Mouse (Mus musculus): ENCODE results near the gene Opcml.

GRCm38 (mm10) chr9:28094722-28095121 is 304.1 kb downstream of the Opcml start:
- TF ChIP-seq HCFC1 (IDR thresholded peaks at IDR 0.05; ENCODE audit: borderline replicate concordance, insufficient read depth, low read length) (no peak), MAFK (IDR thresholded peaks at IDR 0.05; ENCODE audit: insufficient read depth, low read depth, low read length) (no peak), CHD2 (IDR thresholded peaks at IDR 0.05; ENCODE audit: low read depth, low read length) (no peak)
